Mouse (Mus musculus) testis, postnatal 10 days (tissue): Measurements from ENCODE around the gene Olfr12.
A peak's percentile ranks its signal among the peaks of the same experiment; 100 is the strongest.

ENCODE experiments used
- DNase-seq: peaks from one replicate; pipeline ENCODE4 v3.0.0; 2021; ENCODE audit warnings: low spot score

Gene Olfr12

DNA sequence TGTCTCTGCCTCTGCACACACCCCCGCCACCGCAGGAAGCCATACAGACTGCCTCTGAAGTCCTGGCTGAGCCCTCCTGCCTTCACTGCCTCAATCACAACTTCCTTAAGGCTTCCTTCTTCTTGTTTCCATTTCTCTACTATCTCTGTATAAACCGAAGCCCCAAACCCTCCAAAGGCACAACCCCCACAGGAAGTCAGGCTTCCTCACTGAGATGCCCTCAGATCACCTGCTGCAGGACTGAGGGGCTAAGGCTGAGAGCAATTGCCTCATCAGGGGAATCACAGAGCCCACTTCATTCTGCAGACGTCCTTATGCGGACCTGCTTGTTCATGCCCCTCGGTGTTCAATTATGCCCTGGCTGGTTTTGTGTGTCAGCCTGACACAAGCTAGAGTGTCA lies 22.8 kb downstream of the Olfr12 start:
- DNase-seq = peak; percentile 36

DNA sequence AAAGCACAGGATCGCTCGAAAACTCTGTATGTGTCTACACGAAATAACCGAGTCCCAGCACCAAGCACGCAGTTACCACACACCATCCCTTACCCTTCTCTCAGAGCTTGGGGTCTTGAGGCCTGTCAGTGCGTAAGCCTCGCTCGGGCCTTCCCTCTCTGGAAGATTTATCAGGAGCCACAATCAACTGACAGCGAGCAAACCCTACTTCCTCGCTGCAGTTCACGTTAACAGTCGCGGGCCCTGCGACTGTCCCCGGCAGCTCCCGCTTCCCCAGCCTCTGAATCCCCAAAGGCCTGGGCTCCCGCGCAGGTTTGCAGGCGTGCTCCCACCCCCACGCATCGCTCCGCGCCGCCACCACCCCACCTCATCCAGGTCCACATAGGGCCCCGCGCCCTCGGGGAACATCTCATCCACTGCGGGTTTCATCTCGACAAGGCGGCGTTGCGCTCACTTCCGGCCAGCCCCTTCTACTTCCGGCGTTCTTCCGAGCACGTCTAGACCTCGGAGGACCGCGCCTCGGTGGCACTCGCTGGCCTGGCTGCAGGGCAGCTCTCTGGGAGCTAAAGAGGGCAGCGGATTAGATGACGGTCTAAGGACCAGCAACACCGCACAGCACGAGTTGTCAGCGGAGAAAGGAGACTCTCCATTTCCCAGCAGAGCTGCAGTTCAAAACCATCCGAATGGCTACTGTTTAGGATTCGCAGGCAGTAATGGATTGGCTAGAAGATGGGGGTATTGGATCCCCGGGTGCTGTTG lies 24.1 kb downstream of the Olfr12 start, which contains the start of gene Cops9:
Gene Cops9 (minus strand): TSS at position 472 of the 759 bp plus-strand sequence.
- peak; percentile 89 for DNase-seq

GRCm38 (mm10) chr1:92643691-92644090 lies 26.1 kb downstream of the Olfr12 start:
- DNase-seq = no peak

- DNase-seq = peak; percentile 29
Observed at GRCm38 (mm10) chr1:92644916-92645315, 27.3 kb downstream of the Olfr12 start.

- DNase-seq = no peak
Observed at GRCm38 (mm10) chr1:92646111-92646510, 28.5 kb downstream of the Olfr12 start.

- no peak for DNase-seq
Observed at GRCm38 (mm10) chr1:92646601-92647000, 29.0 kb downstream of the Olfr12 start.

DNA sequence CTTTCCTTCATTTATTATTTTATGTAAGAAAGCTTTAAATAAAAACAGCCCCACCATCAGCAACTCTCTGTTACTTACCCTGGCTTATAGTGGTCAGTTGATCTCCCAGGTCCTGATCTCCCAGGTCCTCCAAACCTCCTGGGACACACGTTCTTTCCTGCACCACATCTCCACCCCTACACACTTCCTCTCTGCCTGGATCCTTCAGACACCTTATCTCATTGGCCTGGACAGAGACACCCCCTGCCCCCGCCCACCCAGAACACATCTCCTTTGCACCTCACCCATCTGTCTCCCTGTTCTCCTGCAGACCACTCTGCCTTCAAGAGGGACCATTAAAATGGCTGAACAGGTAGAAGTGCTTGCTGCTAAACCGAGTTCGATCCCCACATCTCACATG lies 29.4 kb downstream of the Olfr12 start:
- no peak for DNase-seq

DNA sequence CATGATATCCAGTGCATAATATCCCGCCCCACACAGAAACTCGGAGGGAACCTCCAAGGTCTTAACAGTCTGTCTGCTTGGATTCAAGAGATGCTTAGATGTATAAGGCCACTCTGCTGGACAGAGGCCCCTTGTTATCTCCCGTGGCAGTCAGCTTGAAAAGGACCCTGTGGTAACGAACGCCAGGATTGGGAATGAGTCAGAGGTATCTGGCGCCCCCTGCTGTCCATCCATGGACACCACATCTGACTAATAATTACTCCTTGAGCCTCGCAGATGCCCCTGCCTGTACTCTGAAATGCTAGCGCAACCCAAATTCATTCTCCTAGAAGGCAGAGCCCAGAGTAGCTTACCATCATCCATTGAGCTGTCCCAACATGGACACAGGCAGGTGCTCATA lies 30.2 kb downstream of the Olfr12 start:
- peak; percentile 86 for DNase-seq

GRCm38 (mm10) chr1:92648197-92648596 lies 30.6 kb downstream of the Olfr12 start:
- no peak for DNase-seq

DNA sequence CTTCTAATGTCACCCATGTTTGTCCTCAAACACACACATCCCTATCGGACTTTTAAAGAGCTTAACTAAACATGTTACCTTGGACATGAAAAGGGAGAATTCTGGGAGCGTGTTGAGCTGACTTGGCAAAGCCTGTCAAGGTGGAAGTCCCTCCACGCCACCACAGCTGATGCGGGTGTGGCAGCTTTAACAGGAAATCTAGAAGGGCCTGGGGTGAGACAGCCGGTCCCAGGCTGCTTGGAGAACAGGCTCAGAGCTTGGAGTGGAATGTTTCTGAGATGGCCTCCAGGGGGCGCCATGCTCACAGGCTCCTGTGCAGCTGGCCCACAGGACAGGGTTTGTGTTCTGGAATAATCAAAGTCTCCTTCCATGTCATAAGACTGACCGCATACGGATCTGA lies 31.1 kb downstream of the Olfr12 start, which contains the start of gene Otos:
Gene Otos (minus strand): TSS at position 169 of the 400 bp plus-strand sequence.
- peak; percentile 85 for DNase-seq

DNA sequence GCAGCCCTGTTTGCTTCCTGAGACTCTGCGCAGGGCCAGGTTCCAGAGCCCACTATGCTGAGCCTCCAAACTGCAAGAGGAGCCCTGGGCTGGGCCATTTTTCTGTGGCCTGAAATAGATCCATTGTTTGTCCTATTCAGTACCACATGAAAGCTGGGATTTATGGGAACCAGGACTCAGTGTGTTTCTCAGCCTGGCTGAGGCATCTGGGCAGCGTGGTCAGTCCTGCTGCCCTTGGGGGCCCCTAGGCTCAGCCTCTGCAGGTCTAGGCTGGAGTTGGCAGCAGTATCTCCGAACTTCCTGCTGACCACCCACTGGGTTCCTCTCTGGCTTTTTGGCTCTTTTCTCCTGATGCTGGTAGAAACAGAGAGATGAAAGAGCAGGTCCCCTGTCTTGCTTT lies 33.9 kb downstream of the Olfr12 start:
- no peak for DNase-seq

- DNase-seq = no peak
Observed at GRCm38 (mm10) chr1:92653179-92653578, 35.6 kb downstream of the Olfr12 start.

- no peak for DNase-seq
Observed at GRCm38 (mm10) chr1:92654676-92655075, 37.1 kb downstream of the Olfr12 start.

DNA sequence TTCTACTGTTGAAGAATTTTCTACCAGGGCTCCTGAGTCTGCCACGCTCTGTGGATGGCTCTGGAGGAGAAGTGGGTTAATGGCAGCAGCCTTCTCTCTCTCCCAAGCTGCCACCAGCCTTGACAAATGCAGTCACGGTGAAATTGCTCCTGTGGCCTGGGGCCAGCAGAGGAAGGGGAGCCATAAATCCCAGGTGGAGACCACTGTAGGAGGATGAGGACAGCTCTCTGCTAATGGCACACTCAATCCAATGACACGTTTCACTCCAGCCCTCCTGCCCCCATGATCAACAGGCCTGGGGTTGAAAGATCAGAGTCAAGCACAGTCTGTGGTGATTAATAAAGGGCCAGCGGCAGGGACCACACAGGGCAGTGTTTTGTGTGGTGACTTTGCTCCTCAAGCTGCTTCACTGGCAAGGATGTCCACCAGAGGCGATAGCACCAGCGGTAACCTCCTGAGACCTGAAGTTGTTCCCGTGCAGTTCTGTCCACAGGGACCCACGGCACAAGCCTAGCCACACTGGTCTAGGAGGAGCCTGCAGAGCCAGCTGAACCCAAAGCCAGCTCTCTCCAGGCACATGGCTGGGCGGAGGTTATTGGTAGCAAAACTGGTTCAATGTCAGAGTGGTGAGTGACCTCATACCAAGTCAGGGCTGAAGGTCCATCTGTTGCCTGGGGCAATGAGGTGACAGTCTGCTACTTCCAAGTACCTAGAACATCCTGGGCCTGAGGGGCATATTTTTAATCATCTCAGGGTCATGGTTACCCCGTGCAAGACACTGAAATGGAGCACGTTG lies 39.6 kb downstream of the Olfr12 start:
- no peak for DNase-seq

DNA sequence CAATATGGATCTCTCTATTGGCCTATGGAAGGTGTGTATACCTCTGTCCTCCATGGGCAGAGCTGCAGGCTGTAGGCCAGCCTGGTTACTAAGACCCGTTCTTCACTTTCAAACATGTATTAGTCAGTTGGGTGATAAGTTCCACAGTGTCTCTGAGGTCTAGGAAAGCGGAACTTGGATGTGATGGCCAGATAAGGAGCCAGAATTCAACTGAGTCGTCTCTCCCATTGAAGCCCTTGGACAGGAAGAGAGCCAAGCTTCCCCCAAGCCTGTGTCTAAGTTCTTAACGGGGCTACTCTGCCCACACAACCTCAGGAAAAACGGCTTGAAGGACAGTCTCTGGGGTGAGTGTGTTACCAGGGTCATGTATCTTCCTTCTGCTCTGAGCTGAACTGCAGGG lies 41.8 kb downstream of the Olfr12 start:
- no peak for DNase-seq

GRCm38 (mm10) chr1:92667106-92667505 lies 49.5 kb downstream of the Olfr12 start:
- DNase-seq = no peak

DNA sequence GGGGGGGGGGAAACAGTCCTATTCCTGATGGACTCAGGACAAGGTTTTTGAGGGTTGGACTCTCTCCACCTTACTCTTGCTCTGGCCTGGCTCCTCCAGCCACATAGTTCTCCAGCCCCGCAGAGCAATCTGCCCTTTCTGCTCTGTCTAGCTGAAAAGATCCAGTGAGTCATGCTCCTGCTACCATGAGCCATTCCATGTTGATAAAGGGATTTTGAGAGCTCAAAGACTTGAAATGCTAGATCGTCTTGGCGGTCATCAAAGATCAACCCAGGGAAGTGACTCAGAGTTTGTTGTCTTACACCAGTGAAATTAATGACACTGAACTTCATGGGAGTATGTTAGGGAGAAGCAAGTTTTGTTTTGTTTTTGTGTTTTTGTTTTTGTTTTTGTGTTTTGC lies 51.8 kb downstream of the Olfr12 start:
- DNase-seq = no peak

GRCm38 (mm10) chr1:92671326-92671725 lies 53.7 kb downstream of the Olfr12 start:
- DNase-seq = no peak
